Comparison of ENCODE assay signal across 19 mouse cellular contexts in genomic region chr10:60240416-60240815, GRCm38 (mm10).
"Had no signal": no experiment of that assay in that cellular context is flagged by ENCODE, and none has a peak within 500 bp of the region (broad histone marks: within the 10 kb centered on the region; RNA-seq: fewer than 3 reads in every experiment).

No protein-coding gene starts in this region.

- H3K4me3 ChIP-seq: left cerebral cortex, adult 2 months; liver, embryonic 13.5 days; megakaryocyte, embryonic 14.5 days; midbrain, embryonic 10.5 days; midbrain, embryonic 13.5 days; myocyte; neural tube, embryonic 13.5 days; stomach, embryonic 15.5 days had no signal

- H3K9me3 ChIP-seq: midbrain, embryonic 13.5 days; neural tube, embryonic 13.5 days; stomach, embryonic 15.5 days had no signal

- H3K4me1 ChIP-seq: liver, embryonic 13.5 days; midbrain, embryonic 10.5 days; midbrain, embryonic 13.5 days; neural tube, embryonic 13.5 days; stomach, embryonic 15.5 days had no signal

- H3K27me3 ChIP-seq: liver, embryonic 13.5 days; midbrain, embryonic 13.5 days; neural tube, embryonic 13.5 days; stomach, embryonic 15.5 days had no signal

- H3K36me3 ChIP-seq: liver, embryonic 13.5 days; midbrain, embryonic 10.5 days; midbrain, embryonic 13.5 days; neural tube, embryonic 13.5 days; stomach, embryonic 15.5 days had no signal

- DNase-seq: kidney, adult 2 months; kidney, postnatal 14 days; kidney, postnatal 4 days; liver, embryonic 13.5 days; lung, adult 2 months; retina, postnatal 1 day; right cerebral cortex, postnatal 25 days; spleen, adult 18-20 months; thymus, adult 18-20 months; thymus, postnatal 36 days had no signal

- H3K4me2 ChIP-seq: liver, embryonic 13.5 days; midbrain, embryonic 13.5 days; neural tube, embryonic 13.5 days; stomach, embryonic 15.5 days had no signal

- ATAC-seq: lung, postnatal 0 days; midbrain, embryonic 13.5 days; midbrain, embryonic 16.5 days had no signal

- H3K9ac ChIP-seq: liver, embryonic 13.5 days; midbrain, embryonic 13.5 days; neural tube, embryonic 13.5 days; stomach, embryonic 15.5 days had no signal

- H3K27ac ChIP-seq: left cerebral cortex, adult 2 months; liver, embryonic 13.5 days; midbrain, embryonic 10.5 days; midbrain, embryonic 13.5 days; neural tube, embryonic 13.5 days; stomach, embryonic 15.5 days had no signal
